Mouse (Mus musculus) limb, embryonic 14.5 days (tissue): ENCODE results near the gene Hist1h2bg. TPM values are rescaled to one million over a fixed set of nuclear protein-coding genes. Genes with fewer than 3 reads are reported as not detected.
A peak's percentile ranks its signal among the peaks of the same experiment; 100 is the strongest.
"Not testable (repeated sequence)": the region's sequence is repeated elsewhere in the genome, so short reads cannot be mapped to it uniquely, and the experiment has no call there.

Source experiments
- ATAC-seq: fragments of 200-750 bp; cut with Nextera tagmentation; 2 replicates; pipeline ENCODE4 v1.8.0; 2017; ENCODE audit warnings: low read depth, moderate number of reproducible peaks, moderate TSS enrichment; ENCODE audit not compliant: low FRiP score
- DNase-seq: peaks from one replicate; pipeline ENCODE4 v3.0.0-alpha.2; 2015; ENCODE audit warnings: low spot score
- H3K27ac ChIP-seq: fragments of 300-500 bp; sonication (generic); replicated peaks from 2 replicates; pipeline ENCODE4 v1.5.1; 2014; ENCODE audit warnings: low read depth, mild to moderate bottlenecking, low read length, moderate library complexity, mixed read lengths
- H3K27me3 ChIP-seq: fragments of 300-500 bp; sonication (generic); 2 replicates; pipeline ENCODE4 v1.6.1; 2014; ENCODE audit warnings: low read length, mixed read lengths; ENCODE audit not compliant: control insufficient read depth, insufficient read depth
- H3K36me3 ChIP-seq: fragments of 300-500 bp; sonication (generic); 2 replicates; pipeline ENCODE4 v1.6.1; 2014; ENCODE audit warnings: mild to moderate bottlenecking, low read length, moderate library complexity, mixed read lengths; ENCODE audit not compliant: control insufficient read depth, insufficient read depth
- H3K4me1 ChIP-seq: fragments of 300-500 bp; sonication (generic); 2 replicates; pipeline ENCODE4 v1.6.1; 2014; ENCODE audit warnings: antibody characterized with exemption, low read length, mixed read lengths; ENCODE audit not compliant: control insufficient read depth, insufficient read depth
- H3K4me2 ChIP-seq: fragments of 300-500 bp; sonication (generic); replicated peaks from 2 replicates; pipeline ENCODE4 v1.6.1; 2014; ENCODE audit warnings: low read depth, mild to moderate bottlenecking, low read length, moderate library complexity; ENCODE audit not compliant: severe bottlenecking
- H3K4me3 ChIP-seq: fragments of 300-500 bp; sonication (generic); replicated peaks from 2 replicates; pipeline ENCODE4 v1.5.1; 2014; ENCODE audit warnings: low read length
- H3K9ac ChIP-seq: fragments of 300-500 bp; sonication (generic); 2 replicates; pipeline ENCODE4 v1.6.1; 2014; ENCODE audit warnings: mild to moderate bottlenecking, low read depth, low read length, moderate library complexity; ENCODE audit not compliant: severe bottlenecking
- H3K9me3 ChIP-seq: fragments of 300-500 bp; sonication (generic); 2 replicates; pipeline ENCODE4 v1.6.1; 2016; ENCODE audit warnings: low read length; ENCODE audit not compliant: control insufficient read depth
- POLR2A ChIP-seq: fragments of 200-500 bp; IDR thresholded peaks from 2 replicates; pipeline ENCODE4 v1.8.0; 2012; ENCODE audit warnings: inconsistent platforms, mild to moderate bottlenecking, moderate library complexity, borderline replicate concordance; ENCODE audit not compliant: insufficient read depth, insufficient read length; ENCODE audit errors: extremely low read depth
- WGBS: fragments of 180-500 bp; shearing (Covaris S2); extraction: QIAGEN DNeasy Blood & Tissue Kit; methylation state at CpG from one replicate; pipeline ENCODE4 v1.1.7; 2014; 5-methylcytosine and 5-hydroxymethylcytosine counted together
- polyA plus RNA-seq, 2 experiments: library from polyadenylated mRNA; depleted of rRNA in 1 of 2; stranded (reverse) in 1 of 2; unstranded in 1 of 2; fragments of >200 nt; fragmentation: Nextera tagmentation in 1 of 2; extraction: Ambion mirVana in 1 of 2; gene quantifications; 2 replicates each; pipeline versions ENCODE4 v1.2.1 to v1.2.3; 2012 to 2014

The Hist1h2bg gene
- polyA plus RNA-seq, 2 experiments = 6.9 to 38.9 TPM

DNA sequence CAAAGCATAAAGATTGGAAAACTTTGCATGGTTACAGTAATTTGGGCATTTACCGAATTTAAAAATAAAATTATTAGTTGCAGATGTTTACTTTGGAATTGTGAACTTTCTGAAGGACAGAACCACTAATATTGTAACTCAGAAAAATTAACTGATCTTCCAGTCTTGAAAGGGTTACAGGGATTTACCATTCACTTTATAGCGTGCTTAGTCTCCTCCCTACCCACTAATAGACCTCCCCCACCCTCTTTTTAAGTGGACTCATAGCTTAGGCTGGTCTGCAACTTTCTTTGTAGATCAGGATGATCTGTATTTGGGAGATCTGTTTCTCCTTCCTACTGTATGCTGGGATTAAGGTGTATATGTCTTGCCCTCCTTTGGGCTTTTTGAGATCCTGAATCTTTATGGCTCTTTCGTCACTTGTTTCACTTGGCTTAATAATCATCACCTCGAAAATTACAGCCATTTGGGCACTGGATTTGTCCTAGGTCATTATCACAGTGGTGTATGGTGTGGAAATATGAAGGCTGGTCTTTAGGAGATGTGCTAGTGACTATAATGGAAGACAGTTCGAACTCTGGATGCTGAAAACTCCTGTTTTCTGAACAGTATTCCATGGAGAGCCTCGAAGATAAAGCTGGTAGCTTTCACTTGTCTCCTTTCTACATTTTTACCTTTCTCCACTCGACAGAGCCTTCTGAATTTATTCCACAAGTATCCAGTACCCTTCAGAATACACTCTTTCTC lies 34.9 kb upstream of the Hist1h2bg start:
- no peak for DNase-seq
- no peak for ATAC-seq
- 0 out of 2 replicates have a peak, but pooled peaks have one; percentile 25 for TF ChIP-seq POLR2A
- Histone ChIP-seq H3K4me1 (peaks cover 23% of the 10 kb centered on the region), H3K36me3 (no peaks in the 10 kb centered on the region), H3K27me3 (no peaks in the 10 kb centered on the region), H3K4me2 (peak overlapping the region; percentile 49), H3K9me3 (no peaks in the 10 kb centered on the region), H3K4me3 (peak overlapping the region; percentile 55), H3K27ac (peak overlapping the region; percentile 82), H3K9ac (peak overlapping the region; percentile 61)
- WGBS = 17% methylated on average over 7 of the region's 7 CpGs

DNA sequence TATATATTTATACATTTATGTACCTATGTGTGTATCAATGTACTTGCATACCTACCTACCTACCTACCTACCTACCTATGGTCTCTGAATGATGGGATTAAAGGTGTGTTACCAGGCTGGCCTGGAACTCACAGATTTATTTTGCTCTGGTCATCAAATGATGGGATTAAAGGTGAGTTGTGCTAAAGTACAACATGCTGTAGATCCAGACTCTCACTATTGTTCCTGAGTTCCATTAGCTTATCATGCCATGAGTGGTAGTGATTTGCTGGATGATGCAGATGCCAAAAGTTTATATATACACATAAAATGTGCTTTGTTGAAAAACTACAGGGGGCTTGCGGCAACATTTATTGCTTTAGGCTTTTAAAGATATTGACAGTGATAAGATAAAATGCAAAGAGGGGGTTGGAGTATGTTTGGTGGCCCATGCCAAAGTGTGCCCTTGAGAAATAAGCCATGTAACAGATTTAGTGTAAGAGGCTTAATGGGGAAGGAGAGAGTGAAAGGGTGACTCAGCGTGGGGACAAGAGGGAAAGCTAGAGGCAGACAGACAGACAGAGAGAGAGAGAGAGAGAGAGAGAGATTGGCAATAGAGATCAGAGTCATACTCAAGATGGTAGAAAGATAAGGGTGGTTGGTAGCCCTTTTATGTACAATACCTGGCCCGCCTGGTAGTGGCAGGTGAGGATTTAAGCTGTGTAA lies 34.0 kb upstream of the Hist1h2bg start:
- H3K4me2 ChIP-seq = peak overlapping the region; percentile 49
- TF ChIP-seq POLR2A = no peak
- H3K36me3 ChIP-seq = no peaks in the 10 kb centered on the region
- DNase-seq (no peak), ATAC-seq (no peak)
- 65% methylated on average over 3 of the region's 3 CpGs for WGBS
- no peak overlapping the region for H3K9ac ChIP-seq
- peak overlapping the region; percentile 55; the same call in 1 of the 2 replicates for H3K4me3 ChIP-seq
- no peaks in the 10 kb centered on the region for H3K27me3 ChIP-seq
- no peak overlapping the region for H3K27ac ChIP-seq
- no peaks in the 10 kb centered on the region for H3K9me3 ChIP-seq
- H3K4me1 ChIP-seq = peaks cover 22% of the 10 kb centered on the region

- Histone ChIP-seq H3K9ac (no peak overlapping the region), H3K27me3 (no peaks in the 10 kb centered on the region), H3K9me3 (no peaks in the 10 kb centered on the region), H3K4me1 (peaks cover 11% of the 10 kb centered on the region), H3K27ac (no peak overlapping the region), H3K4me2 (no peak overlapping the region), H3K4me3 (no peak overlapping the region), H3K36me3 (no peaks in the 10 kb centered on the region)
- no peak for TF ChIP-seq POLR2A
- WGBS = 51% methylated on average over 5 of the region's 5 CpGs
- ATAC-seq = no peak
- no peak for DNase-seq
Observed at GRCm38 (mm10) chr13:23538249-23538648, 32.9 kb upstream of the Hist1h2bg start.

- H3K36me3 ChIP-seq, H3K9ac ChIP-seq, DNase-seq, H3K4me2 ChIP-seq, ATAC-seq, H3K27me3 ChIP-seq, H3K27ac ChIP-seq, H3K4me1 ChIP-seq, H3K4me3 ChIP-seq, H3K9me3 ChIP-seq: not testable (repeated sequence)
- 67% methylated on average over 1 of the region's 1 CpGs for WGBS
Observed at GRCm38 (mm10) chr13:23539821-23540220, 31.4 kb upstream of the Hist1h2bg start.

DNA sequence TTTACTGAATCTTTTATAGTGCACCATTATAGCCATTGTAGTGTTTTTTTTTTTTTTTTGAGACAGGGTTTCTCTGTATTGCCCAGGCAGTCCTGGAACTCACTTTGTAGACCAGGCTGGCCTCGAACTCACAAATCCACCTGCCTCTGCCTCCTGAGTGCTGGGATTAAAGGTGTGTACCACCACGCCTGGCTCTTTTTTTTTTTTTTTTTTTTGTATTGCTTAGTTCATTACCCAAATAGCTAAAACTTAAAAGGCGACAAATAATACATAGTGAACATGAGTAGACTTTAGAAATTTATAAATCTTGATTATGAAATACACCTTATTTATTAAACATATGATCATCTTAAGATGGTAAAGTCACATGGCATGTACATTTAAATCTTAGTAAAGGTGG lies 29.7 kb upstream of the Hist1h2bg start:
- WGBS = 88% methylated on average over 3 of the region's 3 CpGs

DNA sequence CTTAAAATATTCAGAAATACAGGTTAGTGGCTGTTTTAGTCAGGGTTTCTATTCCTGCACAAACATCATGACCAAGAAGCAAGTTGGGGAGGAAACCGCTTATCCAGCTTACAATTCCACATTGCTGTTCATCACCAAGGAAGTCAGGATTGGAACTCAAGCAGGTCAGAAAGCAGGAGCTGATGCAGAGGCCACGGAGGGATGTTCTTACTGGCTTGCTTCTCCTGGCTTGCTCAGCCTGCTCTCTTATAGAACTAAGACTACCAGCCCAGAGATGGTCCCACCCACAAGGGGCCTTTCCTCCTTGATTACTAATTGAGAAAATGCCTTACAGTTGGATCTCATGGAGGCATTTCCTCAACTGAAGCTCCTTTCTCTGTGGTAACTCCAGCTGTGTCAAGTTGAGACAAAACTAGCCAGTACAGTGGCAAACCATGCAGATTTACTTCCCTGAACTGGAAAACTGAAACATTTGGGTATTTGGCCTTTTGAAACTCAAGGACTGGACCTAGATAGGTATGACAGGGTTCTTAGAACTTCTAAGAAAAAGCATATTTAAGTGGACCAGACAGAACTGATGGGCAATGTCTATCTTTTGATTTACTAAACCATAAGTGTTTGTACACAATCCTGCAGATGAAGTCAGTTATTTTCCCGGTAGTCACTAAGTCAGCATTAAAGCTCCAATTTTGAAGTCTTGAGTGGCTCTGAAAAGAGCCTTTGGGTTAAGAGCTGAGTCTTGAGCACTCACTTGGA lies 28.8 kb upstream of the Hist1h2bg start:
- 18% methylated on average over 3 of the region's 3 CpGs for WGBS

More for the DNA sequence above, 29.7 kb upstream of the Hist1h2bg start:
- no peaks in the 10 kb centered on the region for H3K9me3 ChIP-seq
- ATAC-seq = no peak
- peaks cover 2% of the 10 kb centered on the region for H3K4me1 ChIP-seq
- DNase-seq = no peak
- H3K27ac ChIP-seq = no peak overlapping the region
- no peaks in the 10 kb centered on the region for H3K27me3 ChIP-seq
- TF ChIP-seq POLR2A = no peak
- H3K36me3 ChIP-seq = no peaks in the 10 kb centered on the region
- no peak overlapping the region for H3K4me3 ChIP-seq
- no peak overlapping the region for H3K4me2 ChIP-seq
- H3K9ac ChIP-seq = no peak overlapping the region

More for the DNA sequence above, 28.8 kb upstream of the Hist1h2bg start:
- H3K4me1 ChIP-seq, H3K36me3 ChIP-seq, H3K9me3 ChIP-seq, DNase-seq, H3K27me3 ChIP-seq, ATAC-seq: not testable (repeated sequence)
- peak overlapping the region; percentile 81 for H3K27ac ChIP-seq
- H3K9ac ChIP-seq = peak overlapping the region; percentile 58
- H3K4me3 ChIP-seq = peak overlapping the region; percentile 41
- peak overlapping the region; percentile 57 for H3K4me2 ChIP-seq
